Comparison of ENCODE assay signal across 15 mouse cellular contexts in the genomic region with DNA sequence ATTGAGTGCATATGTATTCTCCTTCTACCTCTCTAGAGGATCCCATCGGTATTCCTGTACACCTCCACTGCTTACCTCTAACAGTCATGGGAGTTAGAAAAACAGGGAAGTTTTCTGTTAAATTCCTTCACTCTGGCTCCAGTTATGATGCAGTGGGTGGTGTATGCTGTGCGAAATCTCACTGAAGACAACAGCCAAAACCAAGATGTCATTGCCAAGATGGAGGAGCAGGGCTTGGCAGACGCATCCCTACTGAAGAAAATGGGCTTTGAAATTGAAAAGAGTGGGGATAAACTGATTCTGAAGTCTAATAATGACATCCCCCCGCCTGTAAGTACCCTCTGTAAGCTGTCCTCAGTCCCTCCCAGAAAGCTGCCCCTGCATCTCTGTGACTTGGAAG. TPM values are rescaled to one million over a fixed set of nuclear protein-coding genes. Genes with fewer than 3 reads are reported as not detected.
DNase-seq lines count a peak whose midpoint lies in the region; ATAC-seq and TF ChIP-seq lines count a peak whose summit lies in the region.
"Had no signal": no experiment of that assay in that cellular context is flagged by ENCODE, and none has a peak within 500 bp of the region (broad histone marks: within the 10 kb centered on the region; RNA-seq: fewer than 3 reads in every experiment).

No protein-coding gene starts in this region.

- TF ChIP-seq CTCF in forebrain, postnatal 0 days (IDR thresholded peaks at IDR 0.05; ENCODE audit: low read depth): no peak
- TF ChIP-seq CTCF in kidney, adult 2 months (conservative IDR thresholded peaks at IDR 0.05; ENCODE audit: insufficient read depth, insufficient read length, low read depth, low read length): no peak

- H3K9ac ChIP-seq in embryonic facial prominence, embryonic 11.5 days (replicated peaks; ENCODE audit: low read length): no peak overlapping the region
- H3K9ac ChIP-seq in forebrain, postnatal 0 days: no peak overlapping the region
- no peak overlapping the region for H3K9ac ChIP-seq in midbrain, embryonic 15.5 days
- H3K9ac ChIP-seq: liver, embryonic 14.5 days had no signal

- no peak for TF ChIP-seq POLR2A in kidney, adult 2 months (IDR thresholded peaks at IDR 0.05; ENCODE audit: low read depth, low read length)

- no peaks in the 10 kb centered on the region for H3K9me3 ChIP-seq in embryonic facial prominence, embryonic 11.5 days (replicated peaks; ENCODE audit: control insufficient read depth, low read length)
- no peaks in the 10 kb centered on the region for H3K9me3 ChIP-seq in forebrain, postnatal 0 days (ENCODE audit: low read length)
- H3K9me3 ChIP-seq in midbrain, embryonic 15.5 days: no peaks in the 10 kb centered on the region

- no peaks in the 10 kb centered on the region for H3K4me1 ChIP-seq in embryonic facial prominence, embryonic 11.5 days (ENCODE audit: control insufficient read depth, insufficient read depth, low read length)
- H3K4me1 ChIP-seq in forebrain, postnatal 0 days (ENCODE audit: insufficient read depth): peaks cover 57% of the 10 kb centered on the region
- peaks cover 75% of the 10 kb centered on the region for H3K4me1 ChIP-seq in midbrain, embryonic 15.5 days
- peaks cover under 1% of the 10 kb centered on the region; the same call in 1 of the 2 replicates for H3K4me1 ChIP-seq in kidney, adult 2 months (ENCODE audit: control insufficient read depth, insufficient read depth, low read length)

- H3K4me3 ChIP-seq in embryonic facial prominence, embryonic 11.5 days (ENCODE audit: low read depth, low read length): no peak overlapping the region
- no peak overlapping the region for H3K4me3 ChIP-seq in forebrain, postnatal 0 days (ENCODE audit: low read depth, low read length)
- no peak overlapping the region for H3K4me3 ChIP-seq in midbrain, embryonic 15.5 days
- no peak overlapping the region for H3K4me3 ChIP-seq in kidney, adult 2 months (ENCODE audit: insufficient read depth, low read depth, low read length)

- no peaks in the 10 kb centered on the region for H3K27me3 ChIP-seq in embryonic facial prominence, embryonic 11.5 days (ENCODE audit: control insufficient read depth, insufficient read depth, low read length)
- no peaks in the 10 kb centered on the region for H3K27me3 ChIP-seq in forebrain, postnatal 0 days (ENCODE audit: insufficient read depth, low read length)
- no peaks in the 10 kb centered on the region for H3K27me3 ChIP-seq in midbrain, embryonic 15.5 days (replicated peaks)
- no peaks in the 10 kb centered on the region for H3K27me3 ChIP-seq in kidney, adult 2 months (replicated peaks; ENCODE audit: control insufficient read depth, insufficient read depth, low read length)
- H3K27me3 ChIP-seq: CH12.LX had no signal

- peaks cover 3% of the 10 kb centered on the region; the same call in 1 of the 2 replicates for H3K36me3 ChIP-seq in embryonic facial prominence, embryonic 11.5 days (replicated peaks; ENCODE audit: control insufficient read depth, insufficient read depth, low read depth, low read length)
- H3K36me3 ChIP-seq in forebrain, postnatal 0 days (ENCODE audit: insufficient read depth): peaks cover 19% of the 10 kb centered on the region
- H3K36me3 ChIP-seq in midbrain, embryonic 15.5 days (replicated peaks): no peaks in the 10 kb centered on the region
- H3K36me3 ChIP-seq in kidney, adult 2 months (ENCODE audit: control insufficient read depth, insufficient read depth, low read length): peaks cover 1% of the 10 kb centered on the region

- WGBS in embryonic facial prominence, embryonic 11.5 days: 82% methylated on average over 4 of the region's 4 CpGs
- WGBS in forebrain, postnatal 0 days: 23% methylated on average over 4 of the region's 4 CpGs
- 34% methylated on average over 4 of the region's 4 CpGs for WGBS in midbrain, embryonic 15.5 days
- 91% methylated on average over 4 of the region's 4 CpGs for WGBS in kidney, adult 2 months

- no peak overlapping the region for H3K4me2 ChIP-seq in embryonic facial prominence, embryonic 11.5 days (ENCODE audit: low read depth, low read length)
- H3K4me2 ChIP-seq in forebrain, postnatal 0 days (ENCODE audit: low read depth): no peak overlapping the region
- no peak overlapping the region for H3K4me2 ChIP-seq in midbrain, embryonic 15.5 days

- H3K27ac ChIP-seq in embryonic facial prominence, embryonic 11.5 days (replicated peaks; ENCODE audit: low read depth, low read length): 0 out of 2 replicates have a peak overlapping the region, but pooled peaks have one; percentile 20
- H3K27ac ChIP-seq in forebrain, postnatal 0 days (ENCODE audit: low read depth, low read length): peak overlapping the region; percentile 74
- H3K27ac ChIP-seq in midbrain, embryonic 15.5 days: peak overlapping the region; percentile 72
- H3K27ac ChIP-seq in kidney, adult 2 months (ENCODE audit: insufficient read depth, low read depth, low read length): no peak overlapping the region
- H3K27ac ChIP-seq: kidney, postnatal 0 days; liver, embryonic 14.5 days had no signal

- ATAC-seq in embryonic facial prominence, embryonic 11.5 days (replicated peaks; ENCODE audit: insufficient number of reproducible peaks, low FRiP score, low TSS enrichment, low read depth): no peak
- ATAC-seq in forebrain, postnatal 0 days: no peak; the same call in 1 of the 2 replicates
- no peak for ATAC-seq in midbrain, embryonic 15.5 days (replicated peaks)

- DNase-seq in left cerebral cortex, adult 18-20 months (ENCODE audit: low spot score in 2 of 2): peak; percentile 26 to 50
- no peak for DNase-seq in left cerebral cortex, adult 11 months (ENCODE audit: low spot score)
- DNase-seq in embryonic facial prominence, embryonic 11.5 days (ENCODE audit: low spot score): no peak
- DNase-seq in forebrain, postnatal 0 days: peak; percentile 81
- no peak for DNase-seq in kidney, adult 2 months
- DNase-seq in spleen, postnatal 36 days (ENCODE audit: low spot score in 2 of 2): no peak
- DNase-seq in spleen, postnatal 10 days (ENCODE audit: low spot score in 2 of 2): no peak
- DNase-seq: gastrocnemius, postnatal 10 days had no signal

RNA-seq across cellular contexts. Expression of a gene that starts 40.9 kb away (rescaled TPM):
- total RNA-seq in left cerebral cortex, adult 18-20 months (2021): not detected
- not detected in 2 replicates for polyA plus RNA-seq in embryonic facial prominence, embryonic 11.5 days (2014; fragmentation: Nextera tagmentation; extraction: Ambion mirVana)
- total RNA-seq in forebrain, postnatal 0 days (2014; rRNA removed): 0.15 TPM in 1 of 2 replicates, not detected in the other
- not detected in 2 replicates for polyA plus RNA-seq in forebrain, postnatal 0 days (2015; fragmentation: Nextera tagmentation; extraction: Ambion mirVana)
- polyA plus RNA-seq in midbrain, embryonic 15.5 days (2015; fragmentation: Nextera tagmentation; extraction: Ambion mirVana): not detected in 2 replicates
- not detected in 2 replicates for polyA plus RNA-seq in kidney, adult 2 months (2012; rRNA removed)
- total RNA-seq: CH12.LX; gastrocnemius, postnatal 10 days; heart, postnatal 14 days; monocyte, adult 5-6 weeks had no signal
- polyA plus RNA-seq: cortical plate, adult 2 months; kidney, postnatal 0 days; liver, embryonic 14.5 days had no signal

Comparison
In these comparisons a context has a peak if more than half of its experiments do, and no peak if none do; other contexts are left out.
1. DNase-seq: peak in left cerebral cortex, adult 18-20 months (2 of 2) and forebrain, postnatal 0 days (single experiment); none in left cerebral cortex, adult 11 months (single experiment), embryonic facial prominence, embryonic 11.5 days (single experiment), kidney, adult 2 months (single experiment), spleen, postnatal 36 days (0 of 2) and spleen, postnatal 10 days (0 of 2).